Mouse (Mus musculus) lung, adult 2 months (tissue): Measurements from ENCODE around the gene Ptbp1.

Experiments
- CTCF ChIP-seq: fragments of 200-500 bp; IDR thresholded peaks from 2 replicates; pipeline ENCODE4 v1.5.1; 2011; ENCODE audit warnings: mild to moderate bottlenecking, low read length, control low read depth; ENCODE audit not compliant: insufficient read depth
- POLR2A ChIP-seq: fragments of 200-500 bp; IDR thresholded peaks from 2 replicates; pipeline ENCODE4 v1.6.1; 2011; ENCODE audit warnings: low read depth, mild to moderate bottlenecking, control low read depth, low read length, borderline replicate concordance; ENCODE audit errors: extremely low read depth

DNA sequence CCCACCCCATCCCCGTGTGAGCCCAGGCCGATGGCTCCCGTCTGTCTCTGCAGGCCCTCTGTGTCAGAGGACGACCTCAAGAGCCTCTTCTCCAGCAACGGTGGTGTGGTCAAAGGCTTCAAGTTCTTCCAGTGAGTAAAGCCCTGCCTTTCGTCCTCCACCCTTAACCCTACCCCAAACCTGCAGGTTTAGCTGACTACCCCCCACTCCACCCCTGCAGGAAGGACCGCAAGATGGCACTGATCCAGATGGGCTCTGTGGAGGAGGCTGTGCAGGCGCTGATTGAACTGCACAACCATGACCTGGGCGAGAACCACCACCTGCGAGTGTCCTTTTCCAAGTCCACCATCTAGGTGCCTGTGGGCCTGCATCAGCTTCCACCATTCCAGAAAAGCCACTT, 8.7 kb downstream of the Ptbp1 start:
- no peak for TF ChIP-seq POLR2A
- TF ChIP-seq CTCF: no peak
